Mouse (Mus musculus): ENCODE results near the gene Exoc3l2. TPM values are rescaled to one million over a fixed set of nuclear protein-coding genes. Genes with fewer than 3 reads are reported as not detected.

The Exoc3l2 gene
- polyA plus RNA-seq, 1 experiment from 2014 or later: 0.61 TPM

- H3K27ac ChIP-seq (replicated peaks): no peak overlapping the region
- ATAC-seq (ENCODE audit: low FRiP score, low read depth): no peak
- peaks cover 100% of the 10 kb centered on the region for H3K36me3 ChIP-seq
- 98% methylated on average over 2 of the region's 2 CpGs for WGBS
- H3K27me3 ChIP-seq: no peaks in the 10 kb centered on the region
- H3K9ac ChIP-seq (replicated peaks): no peak overlapping the region
- no peaks in the 10 kb centered on the region for H3K4me1 ChIP-seq
- H3K4me2 ChIP-seq (replicated peaks): no peak overlapping the region
- no peak overlapping the region for H3K4me3 ChIP-seq
- no peaks in the 10 kb centered on the region for H3K9me3 ChIP-seq
Observed at GRCm38 (mm10) chr7:19432475-19432874, 30.7 kb upstream of the Exoc3l2 start.

- Histone ChIP-seq H3K4me3 (no peak overlapping the region), H3K27me3 (no peaks in the 10 kb centered on the region), H3K36me3 (peaks cover 93% of the 10 kb centered on the region), H3K9me3 (no peaks in the 10 kb centered on the region), H3K4me1 (no peaks in the 10 kb centered on the region), H3K27ac (replicated peaks) (no peak overlapping the region), H3K9ac (replicated peaks) (no peak overlapping the region), H3K4me2 (replicated peaks) (no peak overlapping the region)
- ATAC-seq (ENCODE audit: low FRiP score, low read depth): no peak
- WGBS: 95% methylated on average over 2 of the region's 2 CpGs
Observed at GRCm38 (mm10) chr7:19436276-19436675, 26.9 kb upstream of the Exoc3l2 start.

DNA sequence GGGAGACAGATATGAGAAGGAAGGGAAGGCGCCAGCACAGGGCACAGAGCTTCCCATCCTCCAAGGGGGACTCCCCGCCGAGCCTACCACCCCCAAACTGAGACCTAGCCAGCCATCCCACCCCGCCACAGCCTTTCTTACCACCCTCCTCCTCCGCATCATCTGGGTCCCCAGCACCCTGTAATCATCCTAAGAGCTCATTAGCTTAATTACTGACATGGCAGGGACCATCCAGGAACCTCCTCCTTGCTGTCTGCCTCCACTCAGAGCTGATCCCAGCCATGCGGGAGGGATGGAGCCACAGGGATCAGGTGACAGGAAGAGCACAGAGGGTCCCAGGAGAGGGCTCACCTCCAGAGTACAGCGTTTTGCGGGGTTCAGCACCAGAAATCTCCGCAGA, 26.1 kb upstream of the Exoc3l2 start:
- no peak overlapping the region for H3K9ac ChIP-seq (replicated peaks)
- no peaks in the 10 kb centered on the region for H3K9me3 ChIP-seq
- 85% methylated on average over 9 of the region's 9 CpGs for WGBS
- no peaks in the 10 kb centered on the region for H3K4me1 ChIP-seq
- ATAC-seq (ENCODE audit: low FRiP score, low read depth): no peak
- no peaks in the 10 kb centered on the region for H3K27me3 ChIP-seq
- H3K36me3 ChIP-seq: peaks cover 93% of the 10 kb centered on the region
- H3K27ac ChIP-seq (replicated peaks): no peak overlapping the region
- no peak overlapping the region for H3K4me2 ChIP-seq (replicated peaks)
- no peak overlapping the region for H3K4me3 ChIP-seq

GRCm38 (mm10) chr7:19441448-19442091, 21.6 kb upstream of the Exoc3l2 start:
- no peaks in the 10 kb centered on the region for H3K9me3 ChIP-seq
- WGBS: 89% methylated on average over 9 of the region's 9 CpGs
- no peak overlapping the region for H3K4me3 ChIP-seq
- H3K27ac ChIP-seq (replicated peaks): no peak overlapping the region
- H3K4me1 ChIP-seq: no peaks in the 10 kb centered on the region
- no peak for ATAC-seq (ENCODE audit: low FRiP score, low read depth)
- no peak overlapping the region for H3K4me2 ChIP-seq (replicated peaks)
- no peaks in the 10 kb centered on the region for H3K27me3 ChIP-seq
- H3K36me3 ChIP-seq: peaks cover 82% of the 10 kb centered on the region
- no peak overlapping the region for H3K9ac ChIP-seq (replicated peaks)

GRCm38 (mm10) chr7:19443344-19443743, 19.8 kb upstream of the Exoc3l2 start:
- Histone ChIP-seq H3K27me3 (no peaks in the 10 kb centered on the region), H3K4me1 (no peaks in the 10 kb centered on the region), H3K4me3 (no peak overlapping the region), H3K4me2 (replicated peaks) (no peak overlapping the region), H3K27ac (replicated peaks) (no peak overlapping the region), H3K9me3 (no peaks in the 10 kb centered on the region), H3K36me3 (peaks cover 84% of the 10 kb centered on the region), H3K9ac (replicated peaks) (no peak overlapping the region)
- WGBS: 37% methylated on average over 3 of the region's 3 CpGs
- ATAC-seq (ENCODE audit: low FRiP score, low read depth): 0 out of 2 replicates have a peak, but pooled peaks have one; percentile 27

- Histone ChIP-seq H3K4me3 (no peak overlapping the region), H3K27me3 (no peaks in the 10 kb centered on the region), H3K9me3 (no peaks in the 10 kb centered on the region), H3K27ac (replicated peaks) (no peak overlapping the region), H3K4me2 (replicated peaks) (no peak overlapping the region), H3K4me1 (no peaks in the 10 kb centered on the region), H3K36me3 (peaks cover 89% of the 10 kb centered on the region), H3K9ac (replicated peaks) (no peak overlapping the region)
- WGBS: 89% methylated on average over 12 of the region's 12 CpGs
- no peak for ATAC-seq (ENCODE audit: low FRiP score, low read depth)
Observed at GRCm38 (mm10) chr7:19444801-19445200, 18.3 kb upstream of the Exoc3l2 start.

DNA sequence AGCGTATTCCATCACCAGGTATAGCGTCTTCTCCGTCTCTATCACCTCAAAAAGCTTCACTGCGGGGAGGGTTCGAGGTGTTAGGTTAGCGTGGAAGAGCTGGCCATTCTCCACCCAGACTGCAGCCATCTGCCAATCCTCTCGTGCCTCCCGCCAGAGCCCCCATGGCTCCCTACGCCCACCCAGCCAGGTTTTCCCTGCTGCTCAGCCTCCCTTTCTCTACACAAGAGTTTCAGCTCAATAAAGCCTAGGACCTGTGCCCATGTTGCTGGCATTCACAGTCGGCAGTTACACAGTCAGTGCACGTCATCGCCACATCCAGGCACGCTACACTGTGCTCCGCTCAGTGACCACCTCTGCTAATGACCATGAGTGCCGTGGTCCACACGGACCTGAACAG, 15.4 kb upstream of the Exoc3l2 start:
- H3K36me3 ChIP-seq: peaks cover 89% of the 10 kb centered on the region
- no peaks in the 10 kb centered on the region for H3K27me3 ChIP-seq
- no peak for ATAC-seq (ENCODE audit: low FRiP score, low read depth)
- H3K9ac ChIP-seq (replicated peaks): 0 out of 2 replicates have a peak overlapping the region, but pooled peaks have one; percentile 11
- H3K4me2 ChIP-seq (replicated peaks): no peak overlapping the region
- no peak overlapping the region for H3K4me3 ChIP-seq
- no peaks in the 10 kb centered on the region; the same call in 1 of the 2 replicates for H3K9me3 ChIP-seq
- WGBS: 93% methylated on average over 16 of the region's 16 CpGs
- H3K27ac ChIP-seq (replicated peaks): no peak overlapping the region
- no peaks in the 10 kb centered on the region for H3K4me1 ChIP-seq

DNA sequence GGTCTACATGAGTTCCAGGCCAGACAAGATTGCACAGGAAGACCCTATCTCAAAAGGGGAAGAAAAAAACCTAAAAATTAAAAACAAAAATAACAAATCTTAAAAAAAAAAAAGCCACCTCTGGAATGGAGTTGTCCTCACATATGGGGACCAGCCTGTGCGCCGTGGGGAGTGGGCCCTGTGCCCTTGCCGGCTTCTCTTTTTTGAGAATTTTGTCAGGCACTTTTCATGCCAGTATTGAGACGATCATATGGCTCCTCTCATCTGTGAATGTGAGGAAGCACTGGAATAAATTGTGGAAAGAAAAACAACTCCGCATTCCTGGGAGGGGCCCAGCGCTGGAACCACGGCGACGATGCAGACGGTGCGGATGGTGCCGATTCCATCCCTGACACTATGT, 14.0 kb upstream of the Exoc3l2 start:
- no peak overlapping the region for H3K9ac ChIP-seq (replicated peaks)
- peaks cover 80% of the 10 kb centered on the region for H3K36me3 ChIP-seq
- no peak overlapping the region for H3K4me2 ChIP-seq (replicated peaks)
- H3K9me3 ChIP-seq: no peaks in the 10 kb centered on the region; the same call in 1 of the 2 replicates
- no peak overlapping the region for H3K27ac ChIP-seq (replicated peaks)
- no peak for ATAC-seq (ENCODE audit: low FRiP score, low read depth)
- H3K4me1 ChIP-seq: no peaks in the 10 kb centered on the region
- no peak overlapping the region for H3K4me3 ChIP-seq
- 84% methylated on average over 12 of the region's 12 CpGs for WGBS
- no peaks in the 10 kb centered on the region for H3K27me3 ChIP-seq

DNA sequence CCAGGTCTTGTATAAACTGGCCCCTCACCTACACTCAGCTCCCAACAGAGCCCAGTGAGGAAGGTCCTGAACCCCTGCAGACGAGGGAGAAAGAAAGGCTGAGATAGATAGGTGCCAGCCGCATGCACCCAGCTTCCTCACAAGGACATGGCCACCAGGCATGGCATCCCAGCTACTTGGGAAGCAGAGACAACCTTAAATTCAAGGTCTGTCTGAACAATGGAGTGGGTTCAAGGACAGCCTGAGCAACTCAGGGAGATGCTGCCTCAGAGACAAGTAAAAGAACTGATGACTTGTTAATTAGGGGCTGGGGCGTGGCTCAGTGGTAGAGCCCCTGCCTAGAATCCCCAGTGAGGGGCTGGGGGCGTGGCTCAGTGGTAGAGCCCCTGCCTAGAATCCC, 7.9 kb upstream of the Exoc3l2 start:
- H3K4me2 ChIP-seq (replicated peaks): no peak overlapping the region
- no peaks in the 10 kb centered on the region for H3K27me3 ChIP-seq
- no peak overlapping the region for H3K27ac ChIP-seq (replicated peaks)
- 93% methylated on average over 4 of the region's 4 CpGs for WGBS
- H3K9ac ChIP-seq (replicated peaks): no peak overlapping the region
- H3K9me3 ChIP-seq: no peaks in the 10 kb centered on the region; the same call in 1 of the 2 replicates
- H3K36me3 ChIP-seq: peaks cover 35% of the 10 kb centered on the region
- ATAC-seq (ENCODE audit: low FRiP score, low read depth): no peak
- H3K4me3 ChIP-seq: no peak overlapping the region
- H3K4me1 ChIP-seq: peaks cover 29% of the 10 kb centered on the region

DNA sequence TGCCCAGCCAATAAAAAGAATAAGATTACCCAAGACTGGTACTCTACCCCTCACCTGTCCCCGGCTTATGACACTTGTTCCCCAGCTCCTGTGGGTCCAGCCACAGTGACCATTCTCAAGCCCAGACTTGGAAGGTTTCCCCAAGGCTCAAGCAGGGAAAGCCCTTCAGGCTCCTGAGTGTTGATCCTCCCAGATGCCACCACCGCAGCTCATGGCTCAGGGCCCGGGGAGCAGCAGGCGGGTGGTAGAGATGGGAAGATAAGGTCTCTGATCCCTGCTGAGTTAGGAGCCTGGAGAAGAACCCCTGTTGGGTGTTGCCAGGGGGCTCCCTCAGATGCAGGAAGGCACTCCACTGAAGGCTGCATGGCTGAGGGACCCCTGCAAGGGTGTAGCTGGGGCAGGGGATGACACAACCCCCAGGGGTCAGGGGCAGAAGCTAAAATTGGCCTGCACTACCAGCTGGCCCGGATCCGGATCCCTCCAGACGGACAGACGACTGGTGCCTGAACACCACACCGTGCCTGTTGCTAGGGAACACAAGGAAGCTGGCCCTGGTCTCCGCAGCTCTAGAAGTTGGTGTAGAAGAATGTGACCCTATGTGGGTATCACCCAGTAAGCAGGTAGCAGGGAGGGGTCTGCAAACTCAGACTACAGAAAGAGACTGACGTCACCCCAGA, 7.2 kb upstream of the Exoc3l2 start:
- 74% methylated on average over 11 of the region's 11 CpGs for WGBS
- peaks cover 27% of the 10 kb centered on the region for H3K36me3 ChIP-seq
- H3K27me3 ChIP-seq: no peaks in the 10 kb centered on the region; the same call in 1 of the 2 replicates
- H3K4me3 ChIP-seq: no peak overlapping the region
- H3K4me1 ChIP-seq: peaks cover 29% of the 10 kb centered on the region
- ATAC-seq (ENCODE audit: low FRiP score, low read depth): no peak
- H3K27ac ChIP-seq (replicated peaks): no peak overlapping the region
- no peaks in the 10 kb centered on the region; the same call in 1 of the 2 replicates for H3K9me3 ChIP-seq
- H3K9ac ChIP-seq (replicated peaks): no peak overlapping the region
- H3K4me2 ChIP-seq (replicated peaks): no peak overlapping the region

DNA sequence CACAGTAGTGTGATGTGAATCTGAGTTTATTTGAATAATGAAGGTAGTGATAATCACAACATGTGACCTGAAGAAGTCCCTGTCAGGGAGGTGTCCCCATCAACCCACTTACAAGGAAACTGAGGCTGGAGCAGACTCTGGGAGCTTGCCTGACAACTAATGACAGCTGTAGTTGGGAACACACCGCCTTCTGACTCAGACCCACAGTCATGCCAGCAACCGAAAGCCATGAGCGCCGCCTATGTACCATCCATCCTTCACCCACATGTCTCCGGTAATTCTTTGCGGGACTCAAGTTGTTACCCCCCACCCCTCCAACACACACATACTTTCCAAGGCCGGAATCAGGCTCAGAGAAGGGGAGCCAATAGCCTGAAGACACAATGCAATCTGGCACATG, 6.5 kb upstream of the Exoc3l2 start:
- Histone ChIP-seq H3K36me3 (peaks cover 20% of the 10 kb centered on the region), H3K27ac (replicated peaks) (no peak overlapping the region), H3K4me3 (no peak overlapping the region; the same call in 1 of the 2 replicates), H3K4me1 (peaks cover 29% of the 10 kb centered on the region), H3K9me3 (no peaks in the 10 kb centered on the region; the same call in 1 of the 2 replicates), H3K27me3 (no peaks in the 10 kb centered on the region; the same call in 1 of the 2 replicates), H3K4me2 (replicated peaks) (peak overlapping the region; percentile 95), H3K9ac (replicated peaks) (peak overlapping the region; percentile 84; the same call in 1 of the 2 replicates)
- no peak for ATAC-seq (ENCODE audit: low FRiP score, low read depth)
- WGBS: 97% methylated on average over 7 of the region's 7 CpGs

GRCm38 (mm10) chr7:19457414-19458071, 5.6 kb upstream of the Exoc3l2 start:
- 10% methylated on average over 14 of the region's 14 CpGs for WGBS
- peak overlapping the region; percentile 98 for H3K4me3 ChIP-seq
- peak; percentile 24; the same call in 1 of the 2 replicates for ATAC-seq (ENCODE audit: low FRiP score, low read depth)

More at GRCm38 (mm10) chr7:19457414-19458071, 5.6 kb upstream of the Exoc3l2 start:
- H3K27ac ChIP-seq (replicated peaks): peak overlapping the region; percentile 83
- peak overlapping the region; percentile 95 for H3K4me2 ChIP-seq (replicated peaks)
- peaks cover 31% of the 10 kb centered on the region for H3K4me1 ChIP-seq
- H3K36me3 ChIP-seq: peaks cover 11% of the 10 kb centered on the region; the same call in 1 of the 2 replicates
- H3K9me3 ChIP-seq: no peaks in the 10 kb centered on the region
- H3K27me3 ChIP-seq: peaks cover 3% of the 10 kb centered on the region
- peak overlapping the region; percentile 84 for H3K9ac ChIP-seq (replicated peaks)

Data from midbrain, embryonic 12.5 days (tissue).